Mouse (Mus musculus): ENCODE data around the gene Ripply3. TPM values are rescaled to one million over a fixed set of nuclear protein-coding genes. Genes with fewer than 3 reads are reported as not detected.

Ripply3 gene
- under 1 TPM; 0.32 to 0.60 TPM for total RNA-seq (2021)

GRCm38 (mm10) chr16:94327781-94328711 lies at the start of gene Ripply3:
TSS of gene Ripply3 (plus strand) at chr16:94328420.
- intact Hi-C loops (cut with DNase I): no loop called here
- DNase-seq: no peak

DNA sequence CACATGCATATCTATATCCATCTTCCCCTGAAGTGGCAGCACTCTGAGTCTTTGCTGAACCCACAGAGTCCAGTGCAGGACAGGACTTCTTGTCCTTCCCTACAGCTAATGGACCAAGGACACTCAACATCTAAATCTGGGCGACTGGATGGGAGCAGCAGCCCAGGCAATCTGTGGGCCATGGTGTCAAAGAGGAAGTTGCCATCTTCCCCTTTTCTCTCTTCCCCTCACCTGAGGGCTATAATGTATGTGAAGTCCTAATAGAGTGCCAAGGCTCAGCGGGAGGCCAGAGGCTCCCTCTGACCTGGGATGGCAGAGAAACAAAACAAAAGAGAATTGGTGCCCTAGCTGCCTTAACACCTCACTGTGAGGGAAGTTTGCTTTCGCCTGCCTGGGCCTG lies 44.2 kb upstream of the Ripply3 start:
- DNase-seq: no peak
- intact Hi-C loops (cut with DNase I): no loop called here

DNA sequence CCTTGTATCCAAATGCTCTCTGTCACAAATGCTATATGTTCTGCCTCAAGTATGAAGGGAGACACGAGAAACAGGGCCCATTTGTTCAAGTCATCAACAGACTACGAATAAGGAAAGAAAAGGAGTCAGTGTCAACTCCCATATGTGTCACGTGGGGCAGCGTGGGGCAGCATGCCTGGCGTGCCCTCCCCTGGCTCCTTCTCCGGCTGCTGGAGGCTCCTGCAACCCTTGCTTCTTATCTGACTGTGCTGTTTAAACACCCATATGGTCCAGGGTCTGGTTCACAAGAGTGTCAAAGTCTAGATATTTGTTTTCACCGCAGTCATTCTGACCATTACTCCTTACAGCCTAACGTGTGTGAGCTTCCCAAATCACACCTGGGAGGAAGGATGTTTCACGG lies 40.4 kb upstream of the Ripply3 start:
- DNase-seq: no peak
- intact Hi-C loops (cut with DNase I): no loop called here

DNA sequence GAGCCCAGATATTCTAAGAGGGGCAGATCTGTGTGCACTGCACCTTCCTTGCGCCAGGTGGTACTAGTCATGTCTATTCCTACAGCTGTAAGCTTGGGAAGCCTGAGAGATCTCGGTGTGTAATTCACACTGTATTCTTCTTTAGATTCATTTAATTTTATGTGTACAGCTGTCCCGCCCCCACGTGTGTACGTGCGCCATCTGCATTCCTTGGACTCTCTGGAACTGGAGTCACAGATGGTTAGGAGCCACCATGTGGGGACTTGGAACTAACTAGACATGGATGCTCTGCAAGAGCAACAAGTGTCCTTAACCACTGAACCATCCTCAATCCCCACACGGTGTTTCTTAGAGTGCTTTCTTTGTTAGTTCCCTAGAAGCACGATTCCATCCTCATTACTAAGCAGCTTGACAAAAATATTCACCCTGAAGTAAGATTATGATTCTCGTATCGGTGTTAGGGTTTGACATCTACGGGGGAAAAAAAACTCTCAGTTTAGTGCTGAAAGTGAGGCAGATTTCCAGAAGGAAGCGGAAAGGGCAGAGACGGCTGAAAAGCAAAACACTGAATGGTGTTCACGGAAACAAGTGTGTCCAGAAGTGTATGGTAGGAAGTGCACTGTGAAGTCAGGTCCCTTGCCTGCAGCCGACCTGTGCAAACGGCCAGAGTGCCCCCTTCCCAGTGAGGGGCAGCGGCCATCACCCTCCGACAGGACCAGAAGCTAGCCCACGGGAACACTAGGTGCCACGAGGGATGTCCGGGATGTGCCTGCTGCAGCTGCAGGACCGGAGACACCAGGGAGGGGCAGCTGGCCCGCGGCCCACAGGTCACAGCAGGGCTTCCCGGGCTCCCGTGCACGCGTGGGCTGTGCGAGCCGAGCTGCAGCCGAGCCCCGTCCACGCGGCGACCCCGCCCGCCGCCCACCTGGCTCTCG lies 38.8 kb upstream of the Ripply3 start:
- intact Hi-C loops (cut with DNase I): no loop called here
- peak; percentile 54 for DNase-seq

DNA sequence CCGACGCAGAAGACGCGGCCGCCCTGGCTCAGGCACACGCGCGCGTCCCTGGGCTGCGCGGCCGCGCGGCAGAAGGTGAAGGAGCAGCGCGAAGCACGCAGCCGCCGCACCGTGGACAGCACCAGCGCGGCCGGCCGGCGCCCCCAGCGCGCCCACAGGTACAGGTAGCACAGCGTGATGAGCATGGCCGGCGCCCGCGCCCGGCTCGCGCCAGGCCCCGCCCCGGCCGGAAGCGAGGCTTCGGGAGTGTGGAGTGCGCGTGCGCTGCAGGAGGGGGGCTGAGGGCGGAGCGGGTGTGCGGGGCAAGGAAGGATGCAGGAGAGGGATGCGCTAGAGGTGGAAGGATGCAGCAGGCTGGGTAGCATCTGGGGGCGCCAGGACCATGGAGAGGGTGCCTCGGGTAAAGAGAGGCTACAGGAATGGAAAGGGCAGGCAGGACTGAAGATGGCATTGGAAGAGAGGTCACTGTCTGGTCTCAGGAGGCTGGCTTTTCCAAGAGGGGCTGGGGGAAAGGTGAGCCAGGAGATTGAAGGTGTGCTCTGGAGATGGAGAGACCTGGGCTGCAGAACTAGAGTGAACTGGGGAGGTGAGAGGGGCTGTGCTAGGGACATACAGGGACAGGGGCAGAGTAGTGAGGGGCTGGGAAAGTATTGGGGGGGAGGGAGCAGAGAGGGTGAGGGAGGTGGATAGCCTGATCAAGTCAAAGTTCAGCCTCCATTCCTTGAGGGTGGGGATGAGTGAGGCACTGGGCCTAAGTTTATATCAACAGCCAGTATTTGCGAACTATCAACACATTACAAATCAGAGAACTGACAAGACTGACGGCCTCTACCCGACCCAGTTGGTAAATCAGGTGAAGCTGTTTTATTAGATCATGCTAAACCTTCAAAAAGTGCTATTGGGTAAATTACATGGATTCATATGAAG lies 37.9 kb upstream of the Ripply3 start:
- intact Hi-C loops (cut with DNase I): no loop called here
- DNase-seq: peak; percentile 83

- intact Hi-C loops (cut with DNase I): no loop called here
- no peak for DNase-seq
Measured at GRCm38 (mm10) chr16:94291141-94291540, 37.1 kb upstream of the Ripply3 start.

- DNase-seq: no peak
- intact Hi-C loops (cut with DNase I): no loop called here
Measured at GRCm38 (mm10) chr16:94298081-94298480, 30.1 kb upstream of the Ripply3 start.

DNA sequence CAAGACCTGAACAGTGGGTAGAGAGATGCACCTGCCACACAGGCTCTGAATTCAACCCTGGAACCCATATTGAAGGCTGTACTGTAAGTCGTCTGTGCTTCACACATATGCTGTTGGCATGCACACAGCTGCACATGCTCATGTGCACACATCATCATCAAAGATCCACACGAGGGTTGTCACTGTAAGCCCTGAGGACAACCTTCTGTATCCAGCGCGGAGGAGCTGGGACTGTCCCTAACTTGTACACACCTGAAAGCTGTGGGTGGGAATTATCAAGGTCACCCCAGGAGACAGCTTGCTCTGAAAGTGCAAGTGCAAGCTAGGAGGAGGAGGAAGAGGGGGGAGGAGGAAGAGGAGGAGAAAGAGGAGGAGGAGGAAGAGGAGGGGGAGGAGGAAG lies 29.0 kb upstream of the Ripply3 start:
- intact Hi-C loops (cut with DNase I): no loop called here
- DNase-seq: no peak

GRCm38 (mm10) chr16:94301194-94301593 lies 27.0 kb upstream of the Ripply3 start:
- intact Hi-C loops (cut with DNase I): no loop called here
- DNase-seq: no peak

GRCm38 (mm10) chr16:94301696-94302095 lies 26.5 kb upstream of the Ripply3 start:
- intact Hi-C loops (cut with DNase I): no loop called here
- no peak for DNase-seq

GRCm38 (mm10) chr16:94302274-94303202 lies 25.7 kb upstream of the Ripply3 start:
- intact Hi-C loops (cut with DNase I): no loop called here

DNA sequence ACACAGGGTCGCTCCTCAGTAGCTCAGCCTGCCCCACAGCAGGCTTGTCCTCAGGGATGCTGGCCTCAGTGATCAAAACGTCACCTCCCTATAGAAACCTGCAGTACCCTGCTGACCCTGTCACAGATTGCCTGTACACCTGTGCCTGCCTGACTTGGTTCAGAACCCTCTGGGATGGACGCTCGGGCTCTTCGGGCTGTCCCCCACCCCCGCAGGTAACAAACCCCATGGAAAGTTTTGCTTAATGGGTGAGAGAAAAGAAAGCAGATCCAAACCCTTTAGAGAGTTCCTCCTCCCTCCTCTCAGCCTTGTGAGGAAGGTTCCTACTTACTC lies 25.1 kb upstream of the Ripply3 start:
- no peak for DNase-seq
- intact Hi-C loops (cut with DNase I): no loop called here

More at GRCm38 (mm10) chr16:94302274-94303202, 25.7 kb upstream of the Ripply3 start:
- peak; percentile 27 for DNase-seq

- DNase-seq: no peak
- intact Hi-C loops (cut with DNase I): no loop called here
Measured at GRCm38 (mm10) chr16:94307526-94307925, 20.7 kb upstream of the Ripply3 start.

DNA sequence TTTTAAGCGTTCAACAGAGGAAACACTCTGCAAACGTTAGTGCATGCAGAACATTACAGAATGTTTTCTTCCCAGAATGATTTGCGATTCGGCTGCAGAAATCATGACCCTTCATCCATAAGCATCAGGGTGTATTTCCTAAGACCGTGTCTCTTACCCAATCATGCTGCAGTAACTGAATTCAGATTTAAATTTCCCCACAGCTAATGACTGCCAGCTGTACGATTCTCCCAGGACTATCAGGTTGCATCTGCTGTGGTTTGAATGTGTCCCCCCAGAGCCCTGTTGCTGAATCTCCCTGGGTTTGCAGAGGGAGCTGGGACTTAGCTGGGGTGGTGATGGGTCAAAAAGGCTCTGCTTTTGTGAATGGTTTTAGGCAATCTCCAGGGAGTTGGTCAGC lies 20.3 kb upstream of the Ripply3 start:
- intact Hi-C loops (cut with DNase I): no loop called here
- DNase-seq: no peak

DNA sequence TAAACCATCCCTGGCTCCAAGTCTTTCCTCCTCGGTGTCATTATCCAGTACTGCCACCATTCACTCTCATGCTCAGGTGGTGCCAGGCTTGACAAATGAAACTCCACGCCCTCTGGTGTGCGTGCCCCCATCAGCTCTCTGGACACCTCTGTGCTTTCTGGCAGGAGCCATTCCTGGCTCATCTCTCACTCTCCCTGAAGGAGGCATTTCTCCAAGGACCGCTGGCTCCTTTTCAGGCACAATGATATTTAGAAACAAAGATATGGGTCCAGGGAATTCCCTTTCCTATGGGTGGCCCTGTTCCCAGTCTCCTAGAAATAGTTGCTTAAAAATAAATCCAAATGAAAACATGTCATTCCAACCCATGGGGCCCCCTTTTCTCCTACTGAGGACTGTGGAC lies 19.2 kb upstream of the Ripply3 start:
- intact Hi-C loops (cut with DNase I): no loop called here
- DNase-seq: no peak

GRCm38 (mm10) chr16:94311416-94311815 lies 16.8 kb upstream of the Ripply3 start:
- intact Hi-C loops (cut with DNase I): no loop called here
- DNase-seq: no peak

DNA sequence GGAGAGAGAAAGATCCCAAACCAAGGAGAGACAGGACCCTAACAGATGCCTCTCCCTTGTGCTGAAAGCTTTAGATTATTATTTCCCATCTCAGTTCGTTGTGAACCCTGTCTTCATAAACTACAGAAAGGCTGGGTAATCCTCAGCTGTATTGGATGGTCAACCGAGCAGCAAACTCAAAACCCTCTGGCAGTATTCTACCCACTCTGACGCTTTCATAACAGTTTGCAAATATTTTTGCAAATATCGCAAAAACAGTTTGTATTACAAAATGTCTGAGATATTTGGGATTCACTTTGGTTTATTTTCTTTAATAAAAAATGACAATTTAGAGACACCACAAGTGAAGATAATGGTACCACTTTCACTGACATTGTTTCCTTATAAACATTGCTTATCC lies 16.3 kb upstream of the Ripply3 start:
- intact Hi-C loops (cut with DNase I): loop anchor here (1.0 kb wide), 1 partner anchor 58 kb away; the partner anchor contains the start of gene Ttc3
- no peak for DNase-seq

DNA sequence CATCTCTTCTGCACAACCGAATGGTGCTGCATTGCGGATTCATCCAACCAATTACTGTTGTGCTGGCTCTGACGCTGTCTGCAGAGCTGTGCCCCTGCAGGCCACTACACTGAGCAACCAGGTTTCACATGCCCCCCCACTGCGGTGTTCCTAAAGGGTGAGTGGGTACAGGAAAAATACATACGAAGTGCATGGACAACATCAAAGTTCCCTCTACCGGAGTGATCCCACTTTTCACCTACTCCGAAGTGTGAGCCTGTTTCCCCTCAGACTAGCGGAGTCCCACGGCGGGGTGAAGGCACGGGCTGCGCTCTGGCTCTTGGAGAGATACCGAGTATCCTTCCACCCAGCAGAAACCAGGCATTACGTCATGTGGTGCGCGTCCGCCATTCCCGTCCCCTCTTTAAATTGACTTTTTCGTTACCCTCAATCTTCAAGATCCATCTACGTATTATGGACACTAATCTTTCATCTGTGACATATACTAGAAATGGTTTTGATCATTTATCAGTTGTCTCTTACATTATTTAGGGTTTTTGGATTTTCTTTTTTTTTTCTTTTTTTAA lies 15.5 kb upstream of the Ripply3 start:
- intact Hi-C loops (cut with DNase I): loop anchor here (1.0 kb wide), 1 partner anchor 58 kb away; the partner anchor contains the start of gene Ttc3
- peak; percentile 87 for DNase-seq
